Comparison of ENCODE assay signal across 8 mouse cellular contexts in genomic region chr4:97775059-97775458, GRCm38 (mm10). TPM values are rescaled to one million over a fixed set of nuclear protein-coding genes. Genes with fewer than 3 reads are reported as not detected.
DNase-seq lines count a peak whose midpoint lies in the region; ATAC-seq and TF ChIP-seq lines count a peak whose summit lies in the region.

No protein-coding gene starts in this region.

- H3K9ac ChIP-seq in heart, embryonic 16.5 days (ENCODE audit: low read length), result peak overlapping the region; percentile 99
- H3K9ac ChIP-seq in lung, postnatal 0 days (replicated peaks; ENCODE audit: low read depth), result 0 out of 2 replicates have a peak overlapping the region, but pooled peaks have one; percentile 20

- 1% methylated on average over 13 of the region's 13 CpGs for WGBS in heart, embryonic 16.5 days
- WGBS in lung, postnatal 0 days, result under 1% methylated on average over 13 of the region's 13 CpGs

- peak; percentile 84 for DNase-seq in 3T3-L1 (ENCODE audit: low read depth, low spot score)
- peak; percentile 91 for DNase-seq in adrenal gland, adult 2 months
- peak; percentile 93 for DNase-seq in fat pad, adult 2 months (ENCODE audit: extremely low read depth, low read depth, low spot score)
- peak; percentile 88 for DNase-seq in kidney, postnatal 14 days
- peak; percentile 92 for DNase-seq in lung, postnatal 0 days (ENCODE audit: low spot score)
- peak; percentile 84 for DNase-seq in ovary, postnatal 36 days (ENCODE audit: low spot score)

- peaks cover 24% of the 10 kb centered on the region for H3K4me1 ChIP-seq in heart, embryonic 16.5 days (ENCODE audit: control insufficient read depth, insufficient read depth, low read length)
- no peaks in the 10 kb centered on the region; the same call in 1 of the 2 replicates for H3K4me1 ChIP-seq in lung, postnatal 0 days (ENCODE audit: insufficient read depth, low read depth, low read length)

- H3K4me2 ChIP-seq in heart, embryonic 16.5 days (ENCODE audit: low read depth, low read length), result peak overlapping the region; percentile 84
- peak overlapping the region; percentile 83 for H3K4me2 ChIP-seq in lung, postnatal 0 days (replicated peaks; ENCODE audit: low read depth, low read length)

- H3K4me3 ChIP-seq in heart, embryonic 16.5 days (ENCODE audit: low read length), result peak overlapping the region; percentile 95
- peak overlapping the region; percentile 90 for H3K4me3 ChIP-seq in lung, postnatal 0 days (ENCODE audit: low read depth, low read length)

- H3K27ac ChIP-seq in heart, embryonic 16.5 days (ENCODE audit: low read length), result peak overlapping the region; percentile 98
- H3K27ac ChIP-seq in lung, postnatal 0 days (ENCODE audit: low read length), result peak overlapping the region; percentile 96

- no peaks in the 10 kb centered on the region for H3K9me3 ChIP-seq in heart, embryonic 16.5 days (replicated peaks; ENCODE audit: control insufficient read depth, low read length)
- H3K9me3 ChIP-seq in lung, postnatal 0 days (ENCODE audit: low read length), result no peaks in the 10 kb centered on the region

- peak; percentile 54 for TF ChIP-seq CTCF in lung, postnatal 0 days (IDR thresholded peaks at IDR 0.05)

- no peaks in the 10 kb centered on the region for H3K36me3 ChIP-seq in heart, embryonic 16.5 days (ENCODE audit: control insufficient read depth, insufficient read depth)
- no peaks in the 10 kb centered on the region for H3K36me3 ChIP-seq in lung, postnatal 0 days (ENCODE audit: insufficient read depth, low read length)

- no peaks in the 10 kb centered on the region for H3K27me3 ChIP-seq in heart, embryonic 16.5 days (ENCODE audit: control insufficient read depth, insufficient read depth, low read length)
- H3K27me3 ChIP-seq in lung, postnatal 0 days (replicated peaks; ENCODE audit: insufficient read depth, low read length), result no peaks in the 10 kb centered on the region

- TF ChIP-seq EP300 in lung, postnatal 0 days (IDR thresholded peaks at IDR 0.05), result no peak

- peak; percentile 41; the same call in 1 of the 2 replicates for ATAC-seq in heart, embryonic 16.5 days (replicated peaks; ENCODE audit: extremely low read depth, insufficient read depth, low FRiP score)
- peak; percentile 10; the same call in 1 of the 2 replicates for ATAC-seq in lung, postnatal 0 days
- ATAC-seq in granulocyte monocyte progenitor cell, adult 5-6 weeks (replicated peaks; ENCODE audit: poor library complexity, severe bottlenecking), result no peak

RNA-seq across cellular contexts. Expression of gene Nfia, which starts 2.5 kb away (rescaled TPM):
- total RNA-seq in adrenal gland, adult 2 months (2021), result 100 to 1,000 TPM; 132 to 174 TPM
- polyA plus RNA-seq in adrenal gland, adult 2 months (2012; rRNA removed), result 60.7 and 83.3 TPM in 2 replicates
- 37.3 and 42.0 TPM in 2 replicates for polyA plus RNA-seq in heart, embryonic 16.5 days (2015; fragmentation: Nextera tagmentation; extraction: Ambion mirVana)
- 40.5 and 45.4 TPM in 2 replicates for polyA plus RNA-seq in lung, postnatal 0 days (2015; fragmentation: Nextera tagmentation; extraction: Ambion mirVana)
- 5.6 and 14.0 TPM in 2 replicates for total RNA-seq in granulocyte monocyte progenitor cell, adult 5-6 weeks (2014; fragmentation: Nextera tagmentation)
- total RNA-seq in granulocyte monocyte progenitor cell, adult 5-6 weeks (2017), result 2.6 and 3.5 TPM in 2 replicates

RNA-seq across cellular contexts. Expression of gene E130114P18Rik, which starts 2.8 kb away (rescaled TPM):
- not detected for total RNA-seq in adrenal gland, adult 2 months (2021)
- 0.07 TPM in 1 of 2 replicates, not detected in the other for polyA plus RNA-seq in adrenal gland, adult 2 months (2012; rRNA removed)
- 0.47 and 0.75 TPM in 2 replicates for polyA plus RNA-seq in heart, embryonic 16.5 days (2015; fragmentation: Nextera tagmentation; extraction: Ambion mirVana)
- polyA plus RNA-seq in lung, postnatal 0 days (2015; fragmentation: Nextera tagmentation; extraction: Ambion mirVana), result 0.36 and 0.76 TPM in 2 replicates
- not detected in 2 replicates for total RNA-seq in granulocyte monocyte progenitor cell, adult 5-6 weeks (2014; fragmentation: Nextera tagmentation)
- not detected in 2 replicates for total RNA-seq in granulocyte monocyte progenitor cell, adult 5-6 weeks (2017)
